Mouse (Mus musculus) natural killer cell, adult 2 months (primary cell): Measurements from ENCODE around the gene Zfp503.
A peak's percentile ranks its signal among the peaks of the same experiment; 100 is the strongest.

Experiments used
- DNase-seq, 2 experiments: peaks; one replicate each; pipeline ENCODE4 v3.0.0; 2022; ENCODE audit warnings: low spot score in 2 of 2

The Zfp503 gene

DNA sequence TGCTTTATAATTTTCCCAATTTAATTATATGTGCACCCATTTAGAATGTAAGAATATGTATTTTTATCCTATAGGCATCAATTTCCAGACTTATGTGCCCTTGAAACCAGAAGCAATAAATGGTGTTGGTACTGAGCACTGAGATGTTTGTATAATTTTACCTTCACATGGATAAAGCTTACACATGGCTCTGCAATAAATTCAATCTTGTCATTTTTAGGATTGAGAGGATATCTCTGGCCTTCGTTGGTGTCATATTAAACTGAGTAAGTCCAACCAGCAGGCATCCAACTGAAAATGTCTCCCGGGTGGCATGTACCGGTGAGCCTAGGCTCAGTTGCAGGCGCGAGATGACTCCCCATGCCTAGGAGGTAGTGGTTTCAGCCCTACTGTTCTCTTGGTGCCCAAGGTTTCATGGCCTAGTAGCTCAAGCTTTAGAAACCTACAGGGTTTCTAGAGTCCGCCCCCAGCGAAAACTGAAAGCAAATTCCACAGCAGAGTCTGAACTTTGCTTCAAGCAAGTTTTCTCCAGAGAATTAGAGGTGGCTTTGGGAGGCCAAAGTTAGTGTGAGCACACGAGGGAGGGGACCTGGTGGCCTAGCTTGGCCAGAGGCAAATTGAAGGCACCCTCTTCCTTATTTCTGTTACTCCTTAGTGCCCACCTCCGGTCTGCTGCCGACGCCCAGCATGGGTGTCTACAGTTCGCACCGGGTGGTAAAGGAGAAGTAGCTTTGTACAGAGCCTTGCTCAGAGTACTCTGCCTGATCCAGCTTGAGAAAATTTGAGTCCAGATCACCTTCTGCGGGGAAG, 4.1 kb upstream of the Zfp503 start:
- DNase-seq = peak in 1 of 2 experiments; percentile 11

DNA sequence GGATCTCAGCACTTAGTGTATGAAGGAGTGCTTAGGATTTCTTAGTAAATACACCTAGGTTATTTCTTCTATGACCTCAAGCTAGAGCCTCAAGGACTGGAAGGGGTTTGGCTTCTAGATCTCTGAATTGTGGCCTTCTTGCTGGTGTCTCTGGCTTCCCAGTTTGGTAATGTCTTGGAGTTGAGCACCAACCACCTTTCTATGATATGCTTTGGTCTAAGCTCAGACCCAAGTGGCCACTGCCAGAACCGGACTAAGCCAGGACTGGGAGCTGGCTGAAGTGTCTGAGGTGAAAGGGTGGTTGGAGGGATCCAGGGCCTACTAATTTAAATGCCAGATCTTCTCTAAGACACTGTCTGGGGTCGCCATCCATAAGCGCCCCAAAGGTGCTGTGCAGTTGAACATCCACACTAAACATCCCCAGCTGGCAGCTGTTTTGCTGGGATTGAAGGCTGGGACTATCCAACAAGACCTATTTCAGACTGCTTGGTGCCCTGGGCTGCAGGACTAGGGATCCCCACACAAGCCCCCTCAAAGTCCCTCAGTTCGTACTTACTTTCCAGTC, 3.0 kb upstream of the Zfp503 start:
- DNase-seq = no peak

DNA sequence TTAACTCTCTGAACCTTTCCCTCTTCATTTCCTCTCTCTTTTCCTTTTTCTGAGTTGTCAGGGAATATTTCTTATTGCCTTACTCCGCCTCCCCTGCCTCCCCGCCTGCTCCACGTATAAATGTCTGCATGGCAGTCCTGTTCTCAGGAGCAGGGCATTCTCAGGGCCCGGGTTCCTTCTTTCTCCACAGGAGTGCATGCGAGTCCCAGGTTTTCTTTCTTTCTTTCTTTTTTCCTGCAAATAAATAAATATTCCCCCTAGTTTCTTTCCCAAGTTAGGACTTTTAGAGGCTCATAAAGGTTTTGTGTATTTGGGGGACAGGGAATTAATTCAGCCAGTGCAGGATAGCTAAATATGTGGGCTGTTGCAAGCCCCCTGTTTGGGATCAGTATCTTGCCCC, 2.5 kb upstream of the Zfp503 start:
- DNase-seq = no peak

DNA sequence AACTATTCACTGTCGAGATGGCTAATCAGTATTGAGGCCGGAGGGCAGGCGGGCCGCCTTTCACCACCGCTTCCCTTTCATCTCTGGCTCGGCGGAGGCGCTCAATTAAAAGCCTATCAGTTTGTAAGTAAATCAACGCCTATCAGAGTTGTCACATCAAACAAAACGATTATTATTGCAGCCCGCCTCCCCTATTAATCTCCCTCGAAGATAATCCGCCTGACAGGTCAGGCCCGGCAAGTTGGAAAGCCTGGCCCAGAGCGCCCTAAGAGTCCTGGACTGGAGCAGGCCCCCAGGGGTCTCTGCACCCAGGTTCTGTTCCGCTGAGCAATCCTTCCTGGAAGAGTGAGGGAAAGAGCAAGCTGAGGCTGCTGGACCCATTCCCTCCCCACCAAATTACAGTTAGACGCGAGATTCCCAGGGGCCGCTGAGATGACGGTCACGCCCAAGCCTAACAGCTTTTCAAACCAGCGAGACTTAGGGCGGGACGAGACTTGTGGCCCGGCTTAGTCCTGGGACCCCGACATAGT, 1.9 kb upstream of the Zfp503 start:
- DNase-seq = no peak

DNA sequence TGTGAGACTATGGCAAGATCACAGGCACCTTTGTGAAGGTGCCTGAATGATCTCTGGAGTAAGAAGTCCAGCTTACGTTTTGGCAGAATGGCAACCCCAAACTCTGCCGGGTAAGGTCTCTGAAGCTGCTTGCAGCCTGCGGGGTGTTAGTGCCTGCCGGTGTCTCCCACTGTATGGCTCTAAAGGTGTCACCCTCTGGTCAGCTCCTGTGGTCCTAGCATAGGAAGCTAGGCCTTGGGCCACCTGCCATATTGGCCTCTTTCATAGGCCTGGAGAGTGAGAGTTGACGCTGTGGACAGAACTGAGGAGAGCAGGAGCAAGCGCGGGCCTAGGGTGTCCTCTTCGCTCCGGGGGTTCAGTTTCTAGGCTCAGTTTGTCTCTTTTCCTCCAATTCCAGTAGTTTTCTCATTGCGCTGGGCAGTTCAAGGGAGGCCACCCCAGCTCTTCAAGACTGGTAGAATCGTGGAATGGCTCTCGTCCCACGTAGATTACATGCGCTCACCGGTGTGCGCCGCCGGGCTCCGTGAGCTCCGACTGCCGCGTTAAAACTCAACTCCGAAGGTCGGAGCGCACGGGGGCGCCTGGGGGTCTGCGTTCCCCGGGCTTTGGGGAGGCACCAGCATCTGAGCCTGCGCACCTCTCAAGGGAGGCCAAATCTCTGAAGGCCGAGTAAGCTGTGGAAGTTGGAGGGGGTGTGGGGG, 1.1 kb upstream of the Zfp503 start:
- no peak for DNase-seq

DNA sequence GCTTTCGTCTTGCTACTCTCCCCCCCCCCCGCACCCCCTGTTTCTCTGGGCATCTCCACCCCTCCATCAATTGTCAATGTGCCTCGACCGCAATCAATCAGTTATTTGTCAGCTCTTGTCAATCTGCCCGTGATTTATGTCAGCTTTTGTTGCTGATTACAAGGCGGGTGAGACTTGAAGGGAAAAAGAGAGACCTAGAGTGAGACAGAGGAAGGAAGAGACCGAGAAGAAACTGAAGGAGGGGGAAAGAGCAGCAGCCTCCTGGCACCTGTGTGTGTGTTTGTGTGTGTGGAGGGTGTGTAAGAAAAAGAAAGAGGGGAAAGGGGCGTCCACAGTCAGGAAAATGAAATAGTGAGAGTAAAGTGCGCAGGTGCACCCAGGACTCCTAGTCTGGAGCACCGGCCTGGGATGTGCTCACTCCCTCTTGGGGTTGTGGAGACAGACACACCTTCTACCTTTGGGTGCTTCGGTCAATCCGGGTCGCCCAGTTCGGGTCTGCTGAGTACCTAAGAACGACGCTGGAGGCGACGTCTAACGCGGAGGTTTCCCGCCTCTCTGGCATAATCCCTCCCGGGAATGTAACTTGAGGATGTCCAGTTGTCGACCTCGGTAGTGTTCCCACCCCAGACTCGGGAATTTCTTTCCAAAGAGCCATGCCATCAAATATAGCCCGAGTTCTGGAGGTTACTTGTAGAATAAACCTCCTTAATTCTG, 667 bp downstream of the Zfp503 start:
- no peak for DNase-seq

DNA sequence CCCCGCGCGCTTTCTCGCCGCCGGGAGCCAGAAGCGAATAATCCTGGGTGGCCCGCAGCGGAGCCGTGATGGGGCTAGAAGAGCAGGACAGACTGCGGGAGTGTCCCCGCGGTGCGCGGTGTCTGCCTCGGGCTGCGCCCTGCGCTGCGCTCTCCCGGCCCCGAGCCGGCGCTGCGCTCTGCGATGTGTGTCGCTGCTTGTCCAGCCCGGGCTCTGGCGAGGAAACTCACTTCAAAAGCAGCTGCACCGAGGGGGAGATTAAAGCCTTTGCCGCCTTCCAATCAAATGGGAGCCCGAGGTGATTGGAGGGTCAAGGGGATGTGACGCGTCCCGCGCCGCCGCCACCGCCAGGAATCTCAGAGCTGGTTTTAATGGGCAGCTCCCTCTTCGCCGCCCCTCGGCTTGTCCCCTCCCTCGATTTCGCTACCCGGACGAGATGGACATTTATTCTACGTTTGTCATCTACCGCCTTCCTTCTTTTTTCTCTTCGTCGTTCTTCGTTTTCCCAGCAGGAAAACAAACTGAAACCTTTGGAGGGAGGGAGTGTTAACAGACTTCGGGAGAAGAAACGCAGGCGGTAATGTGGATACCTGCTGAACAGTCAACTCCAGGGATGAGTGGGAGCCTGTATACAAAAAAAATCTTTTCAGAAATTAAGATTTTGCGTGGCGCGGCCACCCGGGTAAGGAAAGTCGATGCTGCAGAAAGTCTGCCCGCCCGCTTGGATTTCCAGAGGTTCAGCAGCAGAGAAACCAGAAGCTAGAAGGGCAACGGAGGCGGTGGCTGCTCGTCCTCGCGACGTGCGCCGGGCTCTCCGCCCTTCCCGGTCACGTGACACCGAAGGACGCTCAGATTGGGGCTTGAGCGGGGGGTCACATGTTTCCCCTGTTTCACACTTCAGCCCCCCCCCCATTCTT, 1.5 kb downstream of the Zfp503 start:
- peak; percentile 65 to 74 for DNase-seq

DNA sequence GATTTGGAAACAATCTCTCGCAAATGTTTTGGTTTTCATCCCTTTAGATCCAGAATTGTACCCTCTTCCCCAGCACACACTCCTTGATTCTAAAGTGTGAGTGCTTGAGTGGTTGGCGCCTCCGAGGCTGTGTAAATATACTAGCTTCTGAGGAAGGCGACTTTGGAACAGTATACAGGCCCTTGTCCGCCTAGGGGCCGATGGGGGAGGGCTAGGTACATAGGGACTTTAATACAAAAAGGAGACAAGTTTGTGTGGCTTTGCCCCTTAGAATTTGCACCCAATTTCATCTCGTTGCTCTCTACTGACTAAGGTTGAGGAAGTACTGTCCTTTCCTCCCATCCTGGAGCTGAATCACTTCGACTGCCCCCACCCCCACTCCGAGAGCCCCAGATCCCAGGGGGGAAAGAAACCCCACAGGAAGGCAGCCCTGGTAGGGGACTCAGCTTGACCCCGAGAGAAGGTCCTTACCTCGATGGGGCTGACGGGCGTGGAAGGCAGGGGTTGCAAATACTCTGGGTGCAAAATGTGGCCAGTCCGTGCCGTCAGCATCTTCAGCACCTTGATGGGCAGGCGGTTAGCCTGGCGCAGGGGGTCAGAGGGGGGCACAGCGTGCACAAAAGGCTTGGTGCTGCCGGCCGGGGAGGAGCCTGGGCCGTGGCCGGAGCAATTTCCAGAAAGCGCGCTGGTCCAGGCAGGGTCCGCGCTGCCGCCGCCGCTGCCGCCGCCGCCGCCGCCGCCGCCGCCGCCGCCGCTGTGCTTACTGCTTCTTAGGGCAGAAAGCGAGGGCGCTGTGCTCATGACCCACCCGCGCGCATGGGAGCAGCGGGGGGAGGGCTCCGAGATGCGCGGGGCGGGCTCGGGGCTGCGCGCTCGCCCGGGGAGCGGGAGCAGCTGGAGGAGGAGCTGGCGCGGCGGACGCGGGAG, 2.4 kb downstream of the Zfp503 start:
- DNase-seq = no peak

DNA sequence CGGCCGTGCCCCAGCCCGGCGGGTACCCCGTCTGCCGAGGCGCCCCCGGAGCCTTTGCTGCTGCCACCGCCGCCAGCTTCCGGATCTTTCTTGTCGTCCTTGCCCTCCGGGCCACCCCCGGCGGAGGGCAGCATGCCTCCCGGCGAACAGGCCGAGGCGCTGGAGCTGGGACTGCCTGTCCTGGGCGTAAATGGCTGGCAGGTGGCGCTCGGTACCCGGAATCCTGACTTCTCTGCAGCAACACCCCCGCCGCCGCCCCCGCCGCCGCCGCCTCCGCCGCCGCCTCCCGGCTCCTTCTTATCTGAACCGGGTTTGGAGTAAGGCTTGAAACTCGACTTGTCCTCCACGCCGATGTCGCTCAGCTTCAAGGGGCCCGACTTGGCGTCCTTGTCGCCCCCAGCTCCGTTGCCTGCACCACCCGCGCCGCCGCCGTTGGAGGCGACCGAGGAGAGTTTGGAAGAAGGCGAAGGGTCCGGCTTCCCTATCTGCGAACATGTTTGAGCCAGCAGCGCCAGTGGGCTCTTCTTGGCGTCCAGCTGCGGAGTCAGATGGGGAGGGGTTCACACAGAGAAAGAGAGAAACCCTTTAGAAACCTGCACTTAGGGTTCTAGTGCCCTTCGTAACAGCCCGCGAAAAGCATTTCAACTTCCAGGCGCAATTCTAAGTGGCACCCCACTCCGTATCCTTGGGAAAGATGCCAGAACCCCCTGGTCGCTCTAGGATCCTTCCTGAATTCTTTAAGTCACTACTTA, 3.2 kb downstream of the Zfp503 start:
- DNase-seq = peak; percentile 56 to 68

DNA sequence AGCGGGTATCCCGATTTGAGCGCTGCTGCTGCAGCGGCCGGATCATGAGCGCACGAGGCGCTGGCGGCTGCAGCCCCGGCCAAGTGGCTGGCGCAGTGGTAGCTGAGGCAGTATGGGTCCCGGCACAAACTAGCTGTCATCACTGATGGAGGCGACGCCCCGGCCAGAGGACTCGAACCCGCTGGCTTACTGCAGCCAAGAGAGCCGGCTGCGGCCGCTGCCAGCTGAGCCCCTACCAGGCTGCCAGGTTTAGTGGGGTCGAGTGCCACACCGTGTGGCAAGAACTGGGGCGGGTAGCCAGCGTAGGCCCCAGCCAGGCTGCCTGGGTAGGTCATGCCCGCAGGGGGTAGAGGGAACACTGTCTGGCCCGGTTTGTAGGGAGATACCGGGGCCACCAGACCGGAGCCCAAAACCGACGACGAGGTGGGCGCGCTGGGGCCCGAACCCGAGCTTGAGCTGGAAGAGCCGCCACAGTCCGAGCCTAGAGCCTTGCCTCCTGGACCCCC, 3.9 kb downstream of the Zfp503 start:
- no peak for DNase-seq

DNA sequence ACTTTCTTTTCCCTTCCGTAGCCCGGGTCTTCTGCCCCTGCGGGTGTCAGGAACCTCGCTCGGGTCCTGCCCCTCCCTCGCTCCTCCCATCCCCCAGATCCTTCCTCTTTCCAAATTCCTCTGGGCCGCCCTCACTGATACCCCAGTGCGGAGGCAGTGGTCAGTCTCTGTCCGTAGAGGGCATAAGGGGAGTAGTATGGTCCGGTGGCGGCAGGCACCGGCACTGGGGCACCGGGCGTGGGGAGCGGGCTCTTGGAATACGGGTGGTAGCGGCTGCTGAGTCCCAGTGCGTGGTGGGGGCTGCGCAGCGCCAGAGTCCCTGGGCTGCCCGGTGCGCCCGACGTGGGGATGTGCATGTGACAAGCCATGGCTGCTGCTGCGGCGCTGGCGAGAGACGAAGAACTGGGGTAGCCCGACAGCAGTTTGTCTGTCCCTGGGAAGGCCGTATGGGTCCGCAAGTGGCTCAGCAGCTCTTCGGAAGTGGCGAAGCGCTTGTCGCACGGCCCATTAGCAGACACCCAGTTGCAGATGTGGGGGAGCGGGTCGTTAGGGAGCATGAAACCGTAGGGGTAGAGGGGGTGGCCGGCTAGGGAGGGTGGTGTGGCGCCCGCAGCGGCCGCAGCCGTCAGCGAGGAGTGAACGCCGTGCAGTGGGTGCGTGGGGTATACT, 4.5 kb downstream of the Zfp503 start:
- no peak for DNase-seq

DNA sequence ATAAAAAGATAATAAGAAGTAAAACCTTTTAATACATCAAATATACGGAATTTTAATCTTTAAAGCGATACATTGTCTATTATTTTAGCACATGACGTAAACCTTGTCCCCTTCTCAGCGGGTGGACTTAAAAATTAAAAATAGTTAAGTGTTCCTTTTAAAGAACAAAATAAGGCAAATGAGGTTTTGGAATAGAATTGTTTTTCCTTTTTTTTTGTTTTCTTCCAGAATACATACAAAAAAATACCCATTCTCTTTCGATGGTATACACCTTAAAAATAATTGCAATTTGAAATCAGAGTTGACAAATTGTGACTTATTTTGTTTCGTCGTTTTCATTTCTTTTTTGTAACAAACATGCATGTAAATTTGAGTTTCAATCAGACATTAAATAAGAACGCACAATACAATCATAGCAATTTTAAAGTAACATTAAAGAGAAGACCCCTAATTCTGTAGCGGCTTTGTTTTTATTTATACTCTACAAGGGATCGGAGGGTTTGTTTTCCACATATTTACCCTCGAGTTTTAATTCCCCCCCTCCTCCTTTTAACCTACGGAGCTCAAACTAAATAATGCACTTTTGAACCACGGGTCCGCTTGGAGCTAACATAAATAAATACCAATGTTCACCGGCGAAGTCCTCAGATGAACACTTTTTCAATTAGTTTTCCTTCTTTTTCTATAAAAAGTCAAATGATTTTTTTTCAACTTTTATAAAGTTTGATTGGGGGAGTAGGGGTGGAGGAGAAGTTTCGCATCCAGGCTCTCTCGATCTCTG, 5.3 kb downstream of the Zfp503 start:
- DNase-seq = no peak

DNA sequence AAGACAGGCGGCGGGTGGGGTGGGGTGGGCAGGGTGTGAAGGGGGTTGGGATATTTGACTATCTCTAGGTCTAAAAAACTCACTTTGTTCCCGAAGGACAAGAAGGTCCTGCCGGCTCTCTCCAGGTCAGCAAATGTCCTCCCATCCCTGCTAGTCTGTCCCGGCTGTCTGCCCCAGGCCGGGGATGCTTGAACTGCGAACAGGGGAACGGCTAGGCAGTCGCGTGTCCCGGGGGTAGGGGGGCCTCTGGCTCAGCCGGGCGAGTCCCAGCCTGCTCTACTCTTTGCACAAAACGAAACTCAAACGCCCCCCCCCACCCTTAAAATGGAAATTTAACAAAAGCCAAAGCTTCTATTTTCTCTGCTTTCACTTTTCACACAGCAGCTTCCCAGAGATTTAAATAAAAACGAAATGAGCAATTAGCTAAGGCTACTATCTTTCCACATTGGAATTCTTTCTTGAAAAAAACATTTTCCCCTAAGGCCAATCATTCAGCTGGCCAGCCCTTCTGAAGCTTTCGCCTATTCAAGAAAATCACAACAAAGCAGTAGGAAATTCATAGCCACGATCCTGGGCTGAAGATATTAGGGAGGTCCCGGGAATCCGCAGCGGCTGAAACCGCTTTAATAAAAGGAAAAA, 6.0 kb downstream of the Zfp503 start:
- no peak for DNase-seq

DNA sequence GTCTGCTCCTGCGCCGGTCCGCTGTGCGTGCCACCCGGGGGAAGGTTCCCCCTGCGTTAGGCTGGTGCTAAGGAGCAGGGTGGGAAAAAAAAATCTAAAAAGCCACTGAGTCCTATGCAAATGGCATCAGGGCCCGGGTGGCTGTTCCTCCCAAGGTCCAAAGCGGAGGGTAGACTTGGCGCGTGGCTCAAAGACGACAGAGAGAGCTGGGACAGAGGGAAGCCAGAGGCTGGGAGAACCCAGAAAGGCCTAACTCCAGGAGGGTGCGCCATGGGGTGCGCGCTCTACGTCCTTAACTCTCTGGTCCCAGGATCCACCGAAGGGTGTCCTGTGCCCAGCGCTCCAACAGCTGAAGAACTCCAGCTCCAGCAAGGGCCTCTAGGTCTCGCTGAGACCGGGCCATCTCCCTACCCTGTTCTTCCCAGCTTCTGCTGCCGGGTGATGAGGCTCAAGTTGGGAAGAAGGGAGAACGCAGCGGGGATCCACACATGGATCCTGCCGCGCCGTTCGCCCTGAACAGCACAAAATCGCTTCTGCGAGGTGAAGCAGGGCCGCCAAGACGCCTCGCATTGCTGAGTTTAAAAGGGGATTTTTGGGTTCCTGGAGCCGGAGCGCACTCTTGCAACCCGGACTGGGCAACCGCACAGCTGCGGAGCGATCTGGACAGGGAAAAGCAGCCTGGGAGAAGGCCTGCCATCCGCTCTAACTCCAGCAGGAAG, 6.7 kb downstream of the Zfp503 start:
- DNase-seq = no peak

DNA sequence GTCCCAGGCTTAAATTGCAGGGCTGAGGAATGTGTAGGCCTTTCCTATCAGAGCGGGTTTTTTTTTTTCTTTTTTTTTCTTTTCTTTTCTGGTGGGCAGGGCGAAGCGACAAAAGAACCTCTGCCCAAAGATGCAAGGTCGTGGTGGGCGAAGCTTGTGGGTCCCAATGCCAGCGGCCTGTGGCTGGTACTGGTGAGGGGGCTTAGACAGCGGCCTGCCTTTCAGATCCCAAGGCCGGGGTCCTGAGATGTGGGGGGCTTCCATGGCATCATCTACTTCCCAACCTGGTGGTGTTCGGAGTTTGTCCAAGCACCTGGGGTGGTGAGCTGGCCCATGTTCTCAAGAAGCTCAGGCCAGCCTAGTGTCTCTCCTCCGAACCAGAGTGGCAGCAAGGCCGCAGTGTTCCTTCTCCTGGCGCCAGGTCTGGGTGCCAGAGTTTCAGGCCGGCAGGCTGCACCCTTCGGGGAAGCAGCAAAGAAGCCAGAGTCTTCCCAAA, 7.3 kb downstream of the Zfp503 start:
- no peak for DNase-seq

DNA sequence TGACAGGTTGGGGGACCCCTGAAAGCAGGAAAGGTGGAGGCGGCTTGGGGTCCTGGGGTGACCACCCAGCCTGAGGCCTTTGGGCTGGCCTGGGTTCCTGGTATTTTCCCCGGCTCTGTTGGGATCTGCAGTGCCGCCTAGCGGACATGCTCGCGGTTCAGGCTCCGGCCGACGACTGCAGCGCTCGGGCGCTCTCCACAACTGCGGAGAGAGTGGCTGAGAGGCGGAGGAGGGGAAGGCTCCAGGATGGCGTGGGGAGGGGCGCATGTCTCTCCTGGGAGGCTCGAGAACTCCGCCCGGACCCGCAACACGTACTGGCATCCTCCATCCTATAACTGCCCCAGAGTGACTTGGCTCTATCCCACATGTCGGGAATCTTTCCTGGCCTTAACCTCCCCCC, 7.9 kb downstream of the Zfp503 start:
- DNase-seq = peak in 1 of 2 experiments; percentile 37
